Mouse (Mus musculus): ENCODE results near the gene Crb3. TPM values are rescaled to one million over a fixed set of nuclear protein-coding genes. Genes with fewer than 3 reads are reported as not detected.
A peak's percentile ranks its signal among the peaks of the same experiment; 100 is the strongest.

Gene Crb3
- total and polyA plus RNA-seq, 3 experiments: 0.25 TPM; not detected in 2

DNA sequence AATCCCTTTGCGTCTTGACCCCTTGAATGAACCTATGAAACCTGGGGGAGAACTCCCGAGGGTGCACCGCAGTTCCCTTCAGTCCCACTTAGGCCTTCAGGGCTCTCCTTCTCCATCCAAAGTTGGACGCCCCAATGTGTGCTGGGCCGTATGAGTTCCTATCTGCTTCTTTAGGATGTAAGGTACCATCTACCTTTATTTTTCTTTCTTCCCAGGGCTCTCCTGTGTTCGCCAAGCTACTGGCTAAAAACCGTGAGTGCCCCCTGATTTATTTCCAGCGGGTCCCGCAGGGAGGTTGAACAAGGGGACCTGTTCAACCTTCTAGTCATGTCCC is 47.1 kb downstream of the Crb3 start:
- Histone ChIP-seq H3K27me3 (replicated peaks) (no peaks in the 10 kb centered on the region), H3K36me3 (replicated peaks in 1 of 2; ENCODE audit: control insufficient read depth in 1 of 2, insufficient read depth in 1 of 2, low read length in 1 of 2) (peaks cover 28 to 37% of the 10 kb centered on the region in 2 experiments), H3K4me1 (ENCODE audit: control insufficient read depth in 1 of 2, insufficient read depth in 2 of 2) (peaks cover 12 to 50% of the 10 kb centered on the region in 2 experiments), H3K27ac (ENCODE audit: insufficient read depth, low read depth) (peak overlapping the region; percentile 94), H3K9me3 (replicated peaks; ENCODE audit: low read length) (no peaks in the 10 kb centered on the region), H3K4me3 (replicated peaks in 1 of 3; ENCODE audit: low read depth in 2 of 3, low read length in 2 of 3, poor library complexity in 1 of 3) (peak overlapping the region; percentile 61 to 89 (median 83)), H3K4me2 (ENCODE audit: insufficient read depth, low read depth, poor library complexity, severe bottlenecking) (no peak overlapping the region), H3K9ac (ENCODE audit: insufficient read depth, low read depth) (peak overlapping the region; percentile 99), H3K79me2 (replicated peaks; ENCODE audit: control insufficient read depth, extremely low read depth, insufficient read depth, poor library complexity, severe bottlenecking) (peaks cover 40% of the 10 kb centered on the region)
- dilution Hi-C loops (cut with MboI; ENCODE audit: extremely low pct_ligation_motif_present, extremely low pct_unique_long_range_greater_than_20kb, low sequenced_read_pairs) (no loop called here), in situ Hi-C loops (cut with MboI; ENCODE audit: low pct_ligation_motif_present, low pct_unique_long_range_greater_than_20kb, low sequenced_read_pairs) (no loop called here)
- TF ChIP-seq POLR2AphosphoS2 (IDR thresholded peaks at IDR 0.05; ENCODE audit: low read depth, low read length) (0 out of 2 replicates have a peak, but pooled peaks have one; percentile 19), HCFC1 (IDR thresholded peaks at IDR 0.05; ENCODE audit: low read depth, low read length) (no peak), SIN3A (IDR thresholded peaks at IDR 0.05; ENCODE audit: low read length) (peak; percentile 55; the same call in 1 of the 2 replicates), KAT2A (IDR thresholded peaks at IDR 0.05; ENCODE audit: insufficient replicate concordance, low read length) (no peak), UBTF (IDR thresholded peaks at IDR 0.05; ENCODE audit: low read depth, low read length) (0 out of 2 replicates have a peak, but pooled peaks have one; percentile 3), USF2 (conservative IDR thresholded peaks at IDR 0.05; ENCODE audit: low read depth, low read length) (no peak), BHLHE40 (IDR thresholded peaks at IDR 0.05; ENCODE audit: low read depth, low read length) (no peak), ETS1 (conservative IDR thresholded peaks at IDR 0.05; ENCODE audit: low read depth, low read length) (0 out of 2 replicates have a peak, but pooled peaks have one; percentile 5), ZMIZ1 (IDR thresholded peaks at IDR 0.05; ENCODE audit: low read depth, low read length) (peak; percentile 10; the same call in 1 of the 2 replicates), MYC (IDR thresholded peaks at IDR 0.05; ENCODE audit: low read depth, low read length) (no peak), TCF12 (IDR thresholded peaks at IDR 0.05; ENCODE audit: low read depth, low read length) (peak; percentile 52; the same call in 1 of the 2 replicates), JUN (IDR thresholded peaks at IDR 0.05; ENCODE audit: insufficient read depth, low read depth, low read length) (no peak), GABPA (IDR thresholded peaks at IDR 0.05; ENCODE audit: insufficient replicate concordance, low read depth, low read length) (no peak), IRF4 (IDR thresholded peaks at IDR 0.05; ENCODE audit: low read depth, low read length) (no peak), CHD2 (IDR thresholded peaks at IDR 0.05; ENCODE audit: low read length) (no peak), TBP (conservative IDR thresholded peaks at IDR 0.05; ENCODE audit: low read depth, low read length) (0 out of 2 replicates have a peak, but pooled peaks have one; percentile 15), POLR2A (IDR thresholded peaks at IDR 0.05; ENCODE audit: low read depth, low read length) (peak; percentile 3; the same call in 1 of the 2 replicates), ZNF384 (IDR thresholded peaks at IDR 0.05; ENCODE audit: low read depth, low read length) (no peak), JUND (conservative IDR thresholded peaks at IDR 0.05; ENCODE audit: low read depth, low read length) (no peak)
- DNase-seq (ENCODE audit: extremely low read depth): no peak

DNA sequence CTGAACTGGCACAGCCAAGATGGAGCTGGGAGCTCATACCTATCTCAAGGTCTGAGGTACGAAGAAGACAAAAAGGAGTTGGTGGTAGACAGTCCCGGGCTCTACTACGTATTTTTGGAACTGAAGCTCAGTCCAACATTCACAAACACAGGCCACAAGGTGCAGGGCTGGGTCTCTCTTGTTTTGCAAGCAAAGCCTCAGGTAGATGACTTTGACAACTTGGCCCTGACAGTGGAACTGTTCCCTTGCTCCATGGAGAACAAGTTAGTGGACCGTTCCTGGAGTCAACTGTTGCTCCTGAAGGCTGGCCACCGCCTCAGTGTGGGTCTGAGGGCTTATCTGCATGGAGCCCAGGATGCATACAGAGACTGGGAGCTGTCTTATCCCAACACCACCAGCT is 48.2 kb downstream of the Crb3 start:
- in situ Hi-C loops (cut with MboI; ENCODE audit: low pct_ligation_motif_present, low pct_unique_long_range_greater_than_20kb, low sequenced_read_pairs) (no loop called here), dilution Hi-C loops (cut with MboI; ENCODE audit: extremely low pct_ligation_motif_present, extremely low pct_unique_long_range_greater_than_20kb, low sequenced_read_pairs) (no loop called here)
- no peak for DNase-seq (ENCODE audit: extremely low read depth)
- Histone ChIP-seq H3K4me3 (replicated peaks in 1 of 3; ENCODE audit: low read depth in 2 of 3, low read length in 2 of 3, poor library complexity in 1 of 3) (peak overlapping the region; percentile 61 to 89 (median 83)), H3K9ac (ENCODE audit: insufficient read depth, low read depth) (peak overlapping the region; percentile 99), H3K79me2 (replicated peaks; ENCODE audit: control insufficient read depth, extremely low read depth, insufficient read depth, poor library complexity, severe bottlenecking) (peaks cover 40% of the 10 kb centered on the region), H3K36me3 (replicated peaks in 1 of 2; ENCODE audit: control insufficient read depth in 1 of 2, insufficient read depth in 1 of 2, low read length in 1 of 2) (peaks cover 22 to 28% of the 10 kb centered on the region in 2 experiments), H3K4me1 (ENCODE audit: control insufficient read depth in 1 of 2, insufficient read depth in 2 of 2) (peaks cover 13 to 51% of the 10 kb centered on the region in 2 experiments), H3K27ac (ENCODE audit: insufficient read depth, low read depth) (peak overlapping the region; percentile 94), H3K4me2 (ENCODE audit: insufficient read depth, low read depth, poor library complexity, severe bottlenecking) (peak overlapping the region; percentile 19; the same call in 1 of the 2 replicates), H3K27me3 (replicated peaks) (no peaks in the 10 kb centered on the region), H3K9me3 (replicated peaks; ENCODE audit: low read length) (no peaks in the 10 kb centered on the region)
- no peak for TF ChIP-seq USF2 (conservative IDR thresholded peaks at IDR 0.05; ENCODE audit: low read depth, low read length)
- no peak for TF ChIP-seq MAFK (IDR thresholded peaks at IDR 0.05; ENCODE audit: insufficient replicate concordance, low read length)
- no peak for TF ChIP-seq KAT2A (IDR thresholded peaks at IDR 0.05; ENCODE audit: insufficient replicate concordance, low read length)
- TF ChIP-seq HCFC1 (IDR thresholded peaks at IDR 0.05; ENCODE audit: low read depth, low read length): no peak
- TF ChIP-seq CHD1 (IDR thresholded peaks at IDR 0.05; ENCODE audit: low read depth, low read length): peak; percentile 7; the same call in 1 of the 2 replicates
- TF ChIP-seq TBP (conservative IDR thresholded peaks at IDR 0.05; ENCODE audit: low read depth, low read length): no peak
- no peak for TF ChIP-seq RCOR1 (conservative IDR thresholded peaks at IDR 0.05; ENCODE audit: low read depth, low read length)
- no peak for TF ChIP-seq MXI1 (IDR thresholded peaks at IDR 0.05; ENCODE audit: low read depth, low read length)
- no peak for TF ChIP-seq UBTF (IDR thresholded peaks at IDR 0.05; ENCODE audit: low read depth, low read length)
- no peak for TF ChIP-seq JUND (conservative IDR thresholded peaks at IDR 0.05; ENCODE audit: low read depth, low read length)
- TF ChIP-seq POLR2AphosphoS2 (IDR thresholded peaks at IDR 0.05; ENCODE audit: low read depth, low read length): no peak
- no peak for TF ChIP-seq TCF12 (IDR thresholded peaks at IDR 0.05; ENCODE audit: low read depth, low read length)
- no peak for TF ChIP-seq JUN (IDR thresholded peaks at IDR 0.05; ENCODE audit: insufficient read depth, low read depth, low read length)
- peak; percentile 64; the same call in 1 of the 2 replicates for TF ChIP-seq POLR2A (IDR thresholded peaks at IDR 0.05; ENCODE audit: low read depth, low read length)
- no peak for TF ChIP-seq MAX (IDR thresholded peaks at IDR 0.05; ENCODE audit: low read length)
- TF ChIP-seq ZC3H11A (IDR thresholded peaks at IDR 0.05; ENCODE audit: low read depth, low read length): no peak

Data from CH12.LX (cell line).